Mouse (Mus musculus): ENCODE data around the gene Litaf.

The Litaf gene

DNA sequence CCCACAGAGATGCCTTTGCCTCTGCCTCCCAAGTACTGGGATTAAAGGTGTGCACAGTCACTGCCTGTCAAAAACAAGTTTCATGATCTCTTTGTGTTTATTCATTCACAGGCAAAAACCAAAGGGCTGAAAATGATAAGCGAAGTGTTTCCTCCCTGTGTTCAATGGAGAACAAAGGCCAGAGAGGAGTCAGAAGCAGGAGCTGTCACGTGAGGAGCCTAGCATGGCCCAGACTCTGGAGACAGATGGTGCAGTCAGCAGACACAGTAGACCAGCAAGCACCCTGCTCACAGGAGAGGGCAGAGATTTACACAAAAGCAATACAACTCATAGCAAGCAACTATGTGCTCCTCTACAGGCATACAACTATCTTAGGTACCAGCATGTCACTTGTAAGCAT is 113.9 kb downstream of the Litaf start:
- DNase-seq: no peak

DNA sequence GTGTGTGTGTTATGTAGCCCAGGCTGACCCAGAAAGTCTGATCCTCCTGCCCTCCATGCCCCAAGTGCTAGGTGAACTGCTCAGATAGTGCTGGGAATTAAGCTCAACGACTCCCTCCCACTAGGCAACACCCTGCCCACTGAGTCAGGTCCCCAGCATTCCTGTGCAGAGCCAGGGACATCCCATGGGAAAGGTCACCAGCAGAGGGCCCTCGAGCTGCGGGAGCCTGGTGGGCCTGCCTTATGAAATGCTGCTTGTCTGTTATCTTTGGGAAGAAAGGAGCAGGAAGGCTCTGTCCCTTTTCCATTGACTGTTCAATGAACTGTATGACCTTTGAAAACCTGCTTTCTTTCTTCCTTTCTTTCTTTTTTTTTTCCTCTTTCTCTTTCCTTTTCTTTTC is 114.4 kb downstream of the Litaf start:
- peak; percentile 34 for DNase-seq

GRCm38 (mm10) chr16:10950539-10950938 is 115.4 kb downstream of the Litaf start:
- no peak for DNase-seq

GRCm38 (mm10) chr16:10947724-10948123 is 118.2 kb downstream of the Litaf start:
- DNase-seq: no peak

DNA sequence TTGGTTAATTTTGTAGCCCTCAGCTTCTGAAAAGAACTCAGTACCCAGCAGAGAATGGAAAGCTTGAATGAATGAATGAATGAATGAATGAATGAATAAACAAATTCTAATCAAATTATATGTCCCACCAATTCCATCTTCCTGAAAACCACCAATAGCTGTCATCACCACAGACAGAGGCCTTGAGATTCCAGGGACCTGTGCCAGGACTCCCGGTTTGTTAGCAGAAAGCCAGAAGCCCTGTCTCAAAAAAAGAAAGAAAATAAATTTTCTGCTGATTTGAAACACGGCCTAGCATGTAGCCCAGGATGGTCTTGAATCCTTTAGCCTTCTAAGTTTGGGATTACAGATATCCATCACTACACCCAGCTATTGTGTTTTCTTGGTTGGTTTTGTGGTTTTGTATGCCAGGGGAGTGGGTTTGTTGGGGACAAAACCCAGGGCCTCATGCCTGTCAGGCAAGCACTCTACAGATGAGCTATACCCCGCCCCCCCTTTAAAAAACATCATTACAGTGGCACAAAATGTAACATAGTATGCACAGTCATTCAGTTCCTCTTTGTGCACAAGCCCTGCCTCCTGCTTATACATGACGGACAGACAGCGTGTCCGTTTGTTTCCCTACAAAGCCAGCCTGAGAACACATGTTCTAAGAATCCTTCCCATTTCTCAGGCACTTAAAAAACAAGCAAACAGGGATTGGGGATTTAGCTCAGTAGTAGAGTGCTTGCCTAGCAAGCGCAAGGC is 120.4 kb downstream of the Litaf start:
- DNase-seq: no peak

DNA sequence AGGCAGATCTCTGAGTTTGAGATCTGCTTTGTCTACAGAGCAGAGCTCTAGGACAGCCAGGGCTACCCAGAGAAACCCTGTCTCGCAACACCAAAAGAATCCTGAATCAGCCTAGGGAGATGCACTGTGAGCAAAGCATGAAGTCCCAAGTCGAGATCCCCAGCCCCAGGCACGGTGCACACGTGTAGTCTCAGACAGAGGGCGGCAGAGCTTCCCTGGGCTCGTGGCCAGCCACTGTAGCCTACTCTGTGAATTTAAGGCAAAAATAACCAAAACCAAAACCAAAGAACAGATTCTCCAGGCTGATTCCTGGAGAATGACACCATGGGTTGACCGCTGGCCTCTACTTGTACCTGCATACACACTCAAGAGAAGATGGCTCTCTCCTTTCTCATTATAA is 121.4 kb downstream of the Litaf start:
- no peak for DNase-seq

DNA sequence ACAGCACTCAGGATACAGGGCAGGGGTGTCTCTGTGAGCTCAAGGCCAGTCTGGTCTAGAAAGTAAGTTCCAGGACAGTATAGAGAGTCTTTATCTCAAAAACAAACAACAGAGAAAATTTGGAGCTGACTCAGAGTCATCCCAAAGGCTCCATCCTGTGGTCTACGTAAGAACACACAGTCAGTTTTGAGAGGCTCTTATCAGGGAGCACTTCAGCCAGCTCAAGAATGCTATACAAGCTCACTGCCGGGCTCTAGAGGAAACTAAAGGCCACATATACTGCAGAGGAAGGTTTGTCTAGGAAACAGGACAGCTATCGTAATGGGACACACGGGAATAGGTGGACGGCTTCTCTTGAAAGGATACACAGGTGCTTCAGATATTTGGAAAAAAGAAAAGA is 122.7 kb downstream of the Litaf start:
- no peak for DNase-seq

DNA sequence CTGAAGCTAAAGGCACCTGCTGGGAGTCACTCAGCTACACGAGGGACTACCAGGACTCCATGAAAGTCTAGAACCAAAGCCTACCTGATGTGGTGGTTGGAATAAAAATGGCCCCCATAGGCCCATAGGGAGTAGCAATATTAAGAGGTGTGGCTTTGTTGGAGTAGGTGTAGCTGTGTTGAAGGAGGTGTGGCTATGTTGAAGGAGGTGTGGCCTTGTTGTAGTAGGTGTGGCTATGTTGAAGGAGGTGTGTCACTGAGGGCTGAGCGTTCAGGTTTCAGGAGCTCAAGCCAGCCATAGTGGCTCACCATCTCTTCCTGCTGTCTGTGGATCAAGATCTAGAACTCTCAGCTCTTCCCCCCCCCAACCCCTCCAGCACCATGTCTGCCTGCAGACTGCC is 125.3 kb downstream of the Litaf start:
- DNase-seq: no peak

- no peak for DNase-seq
These were observed 126.0 kb downstream of the Litaf start for GRCm38 (mm10) chr16:10939932-10940331.

- DNase-seq: no peak
These were observed 128.5 kb downstream of the Litaf start for GRCm38 (mm10) chr16:10937497-10937896.

DNA sequence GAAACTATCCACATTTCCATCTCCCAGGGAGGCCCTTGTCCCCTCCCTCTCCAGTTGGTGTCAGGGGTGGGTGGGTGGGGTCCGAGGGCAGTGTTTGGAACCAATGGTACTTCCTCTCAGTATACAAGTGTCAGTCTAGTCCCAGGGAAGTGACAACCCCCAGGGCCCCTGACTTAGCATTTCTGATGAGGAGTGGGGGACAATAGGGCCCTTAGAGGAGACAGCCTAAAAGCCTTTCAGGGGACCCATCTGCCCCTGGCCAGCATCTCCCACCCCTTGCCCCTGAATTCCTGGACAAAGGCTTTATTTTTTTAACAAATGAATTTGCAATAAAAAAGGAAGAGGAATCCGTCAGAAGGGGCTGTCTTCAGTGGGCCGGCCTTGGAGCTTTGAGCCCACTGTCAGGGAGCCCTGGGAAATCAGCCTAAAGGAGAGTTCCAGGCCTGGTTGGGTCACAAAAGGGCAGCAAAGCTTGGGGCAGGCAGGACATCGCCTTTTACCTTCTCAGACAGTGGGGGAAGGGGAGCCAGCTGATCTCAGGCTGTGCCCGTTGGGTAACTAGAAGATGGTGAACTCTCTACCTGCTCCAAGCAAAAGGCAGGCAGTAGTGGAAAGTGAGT is 129.1 kb downstream of the Litaf start:
- no peak for DNase-seq

DNA sequence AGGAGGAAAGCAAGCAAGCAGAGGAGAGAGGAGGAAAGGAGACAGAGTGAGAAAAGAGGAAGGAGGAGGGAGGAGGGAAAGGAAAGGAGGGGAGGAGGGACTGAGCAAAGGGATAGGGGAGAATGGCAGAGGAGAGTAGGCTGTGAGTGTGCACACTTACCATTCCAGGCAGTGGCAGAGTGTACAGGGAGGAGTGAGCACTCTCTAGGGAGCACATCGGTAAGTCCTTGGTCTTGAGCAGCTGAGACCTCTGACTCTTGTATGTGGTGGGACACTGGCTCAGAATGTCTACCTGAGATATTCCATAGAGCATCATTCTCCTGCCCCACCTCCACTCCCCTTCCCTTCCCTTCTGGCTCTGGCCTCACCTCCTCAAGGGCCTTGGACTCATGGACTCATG is 131.9 kb downstream of the Litaf start:
- no peak for DNase-seq

- DNase-seq: no peak
These were observed 132.6 kb downstream of the Litaf start for GRCm38 (mm10) chr16:10933372-10933771.

DNA sequence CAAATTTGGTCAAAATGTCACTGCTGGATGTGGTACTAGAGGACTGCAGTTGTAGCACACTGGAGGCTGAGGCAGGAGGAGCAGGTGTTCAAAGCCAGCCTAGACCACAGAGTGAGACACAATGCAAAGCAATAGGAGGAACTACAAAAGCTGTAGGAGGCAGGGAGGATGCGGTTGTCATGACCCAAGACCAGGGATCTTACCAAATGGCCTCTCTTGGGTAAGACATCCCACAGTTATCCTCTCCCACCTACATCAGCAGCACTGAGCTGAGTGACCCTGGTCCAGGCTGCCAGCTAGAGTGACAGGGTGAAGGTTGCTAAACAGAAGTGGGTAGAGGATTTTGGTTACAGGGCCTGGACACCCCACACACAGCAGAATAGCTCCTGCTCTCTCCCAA is 138.9 kb downstream of the Litaf start:
- no peak for DNase-seq

DNA sequence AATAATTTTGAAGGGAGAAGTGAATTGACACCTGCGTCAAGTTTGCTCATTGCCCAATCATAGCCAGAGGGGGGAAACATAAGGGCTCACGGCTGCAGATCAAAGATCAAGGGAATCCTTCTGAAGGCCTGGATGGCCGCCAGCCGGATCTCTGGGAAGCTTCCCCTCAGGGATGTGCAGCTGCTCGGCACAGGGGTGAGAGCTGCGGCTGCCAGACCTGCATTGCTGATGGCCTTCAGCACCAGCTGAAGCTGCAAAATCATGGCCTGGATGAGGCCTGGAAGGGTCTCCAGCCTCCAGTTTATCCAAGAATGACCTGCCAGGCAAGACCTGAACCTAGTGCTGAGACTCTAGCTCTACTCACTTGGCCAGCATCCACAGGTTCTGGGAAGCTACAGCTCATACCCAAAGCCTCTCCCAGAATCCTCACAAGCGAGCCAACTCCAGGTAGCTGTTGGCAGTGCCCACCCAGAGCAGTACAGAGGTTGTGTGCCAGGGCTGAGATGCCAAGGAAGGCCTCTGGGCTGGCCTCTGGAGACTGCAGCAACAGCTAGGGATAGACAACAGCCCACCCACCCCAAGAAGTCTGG is 140.3 kb downstream of the Litaf start:
- no peak for DNase-seq

- no peak for DNase-seq
These were observed 142.4 kb downstream of the Litaf start for GRCm38 (mm10) chr16:10923561-10923960.

DNA sequence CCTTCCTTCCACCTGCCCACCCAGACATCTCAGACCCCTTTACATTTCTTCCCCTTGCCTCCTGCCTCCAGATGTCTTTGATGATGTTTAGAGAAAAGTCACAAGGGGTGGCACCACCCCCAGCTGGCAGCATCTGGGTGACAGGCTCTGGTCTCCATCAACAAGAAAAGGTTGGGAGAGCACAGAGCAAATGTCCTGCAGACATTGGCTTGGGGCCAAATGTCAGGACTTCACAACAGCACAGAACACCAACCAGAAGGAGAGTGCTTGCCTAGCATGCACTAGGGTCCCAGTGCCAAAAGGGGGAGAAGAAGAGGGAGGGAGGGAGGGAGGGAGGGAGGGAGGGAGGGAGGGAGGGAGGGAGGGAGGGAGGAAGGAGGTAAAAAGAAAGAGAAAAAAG is 146.1 kb downstream of the Litaf start:
- DNase-seq: no peak

DNA sequence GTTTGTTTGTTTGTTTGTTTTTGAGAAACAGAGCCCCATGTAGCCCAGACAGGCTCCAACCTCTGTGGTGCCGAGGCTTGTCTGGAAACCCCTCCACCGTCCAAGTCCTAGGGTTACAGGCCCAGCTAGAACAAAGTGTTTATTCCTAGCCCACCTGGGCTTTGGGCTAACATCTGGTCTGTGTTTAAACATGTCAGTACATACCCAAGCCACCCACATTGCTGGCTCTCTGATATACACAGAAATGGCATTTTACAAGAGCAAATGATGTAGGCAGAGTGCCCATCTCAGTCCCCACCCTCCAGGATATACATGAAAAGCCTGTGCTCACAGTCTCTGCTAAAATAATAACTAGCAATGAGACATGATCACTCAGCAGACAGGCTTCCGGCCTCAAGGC is 149.7 kb downstream of the Litaf start:
- no peak for DNase-seq

DNA sequence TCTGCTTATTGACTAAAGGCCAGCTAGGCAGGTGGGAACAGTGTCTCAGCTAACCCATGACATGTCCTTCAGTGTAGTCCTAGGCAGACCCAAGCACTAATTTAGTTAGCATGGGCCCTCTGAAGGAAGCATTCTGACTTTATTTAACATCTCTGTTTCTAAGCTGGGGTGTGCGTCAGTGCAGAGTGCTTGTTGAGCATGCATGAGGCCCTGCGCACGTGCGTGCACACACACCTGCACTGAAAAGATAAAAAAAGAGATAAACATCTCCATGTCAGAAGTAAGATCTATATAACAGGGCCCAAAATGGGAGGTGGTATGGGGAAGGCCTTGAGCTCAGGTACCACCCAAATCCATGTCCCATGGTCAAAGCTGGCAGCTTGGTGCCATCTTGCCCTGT is 150.9 kb downstream of the Litaf start:
- peak; percentile 44 for DNase-seq

GRCm38 (mm10) chr16:10911061-10911460 is 154.9 kb downstream of the Litaf start:
- no peak for DNase-seq

DNA sequence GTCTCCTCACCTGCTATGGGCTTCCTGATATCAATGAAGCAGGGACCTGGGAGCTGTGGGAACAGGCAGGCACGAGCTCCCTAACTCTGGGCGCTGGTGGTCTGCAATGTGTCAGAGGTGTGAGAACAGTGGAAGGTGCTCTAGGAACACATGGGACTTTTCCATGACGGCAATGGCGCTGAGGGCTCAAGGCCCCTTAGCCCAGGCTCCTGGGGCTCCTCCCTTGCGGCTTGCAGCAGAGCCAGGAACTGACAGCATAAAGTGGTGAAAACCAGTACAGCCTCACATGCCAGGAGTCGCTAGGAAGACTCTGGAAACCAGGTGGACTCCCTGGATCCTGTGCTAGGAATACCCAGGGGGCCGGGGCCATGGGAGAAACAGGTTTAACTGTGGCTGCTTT is 155.4 kb downstream of the Litaf start:
- DNase-seq: no peak
